Mouse (Mus musculus) stomach, postnatal 0 days (tissue): ENCODE measurements at regions not wholly inside any gene's neighbourhood (a gene's known extent, or its start where the extent isn't known, plus 50 kb on each side); places are given as distances from the start of the nearest gene placed in this dataset.

ENCODE experiments used
- CTCF ChIP-seq: IDR thresholded peaks from 2 replicates; pipeline ENCODE4 v1.5.1; 2016; ENCODE audit warnings: antibody characterized with exemption, low read depth, mild to moderate bottlenecking, moderate library complexity
- EP300 ChIP-seq: optimal IDR thresholded peaks from 2 replicates; pipeline ENCODE3; 2016; ENCODE audit warnings: antibody characterized with exemption

DNA sequence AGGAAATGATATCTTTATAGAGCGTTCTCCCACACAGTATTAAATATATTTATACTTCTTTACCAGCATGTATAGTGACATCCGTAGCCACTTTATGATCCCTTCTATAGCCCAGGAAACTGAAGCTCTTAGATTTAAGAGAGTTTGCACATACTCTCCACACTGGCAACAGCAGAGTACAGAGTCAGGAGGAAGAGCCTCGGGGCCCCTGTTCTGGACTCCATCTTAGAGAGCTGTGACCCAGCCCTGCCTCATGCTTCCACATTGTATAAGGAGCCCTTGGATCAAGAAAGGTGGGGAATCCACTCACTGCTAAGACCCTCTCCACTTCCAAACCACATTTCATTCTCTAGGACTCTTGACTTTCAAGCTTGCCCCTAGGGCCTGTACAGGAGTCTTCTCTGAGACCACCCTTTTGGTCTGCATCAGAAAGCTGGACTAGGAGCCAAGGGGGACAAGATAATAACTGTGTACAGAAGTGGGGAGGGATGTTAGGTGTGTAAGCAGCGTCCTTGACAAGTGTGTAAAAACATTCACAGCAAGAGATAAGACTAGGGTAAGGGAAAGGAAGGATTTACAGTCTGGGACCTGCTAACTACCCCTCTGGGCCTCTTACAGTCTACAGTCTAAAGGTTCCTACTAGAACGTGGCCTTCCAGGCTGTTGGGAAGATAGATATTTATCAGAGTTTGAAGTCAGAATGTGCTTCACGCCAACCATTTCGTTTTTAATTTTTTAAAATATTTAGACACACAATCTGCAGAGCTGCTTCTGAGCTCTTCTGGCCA is 132.1 kb upstream of the Pmfbp1 start:
- no peak for TF ChIP-seq CTCF
- no peak for TF ChIP-seq EP300
